Mouse (Mus musculus) liver, embryonic 11.5 days (tissue): ENCODE measurements around the gene Cryba4. TPM values are rescaled to one million over a fixed set of nuclear protein-coding genes. Genes with fewer than 3 reads are reported as not detected.

ENCODE experiments used
- ATAC-seq: fragments of 200-750 bp; cut with Nextera tagmentation; replicated peaks from 2 replicates; pipeline ENCODE4 v1.8.0; 2017; ENCODE audit warnings: moderate number of reproducible peaks, mild to moderate bottlenecking, moderate TSS enrichment, moderate library complexity; ENCODE audit not compliant: low FRiP score
- DNase-seq: peaks from one replicate; pipeline ENCODE4 v3.0.0-alpha.2; 2017; ENCODE audit warnings: low spot score
- H3K27ac ChIP-seq: fragments of 300-500 bp; sonication (generic); 2 replicates; pipeline ENCODE4 v1.5.1; 2014; ENCODE audit warnings: mild to moderate bottlenecking, low read depth, low read length, control low read depth
- H3K27me3 ChIP-seq: fragments of 300-500 bp; sonication (generic); replicated peaks from 2 replicates; pipeline ENCODE4 v1.6.1; 2014; ENCODE audit warnings: low read length, mixed read lengths; ENCODE audit not compliant: control insufficient read depth, insufficient read depth
- H3K36me3 ChIP-seq: fragments of 300-500 bp; sonication (generic); 2 replicates; pipeline ENCODE4 v1.6.1; 2014; ENCODE audit warnings: mild to moderate bottlenecking, low read length, moderate library complexity, mixed read lengths; ENCODE audit not compliant: control insufficient read depth, insufficient read depth
- H3K4me1 ChIP-seq: fragments of 300-500 bp; sonication (generic); replicated peaks from 2 replicates; pipeline ENCODE4 v1.6.1; 2014; ENCODE audit warnings: low read length, mixed read lengths; ENCODE audit not compliant: control insufficient read depth, insufficient read depth
- H3K4me2 ChIP-seq: fragments of 300-500 bp; sonication (generic); 2 replicates; pipeline ENCODE4 v1.6.1; 2014; ENCODE audit warnings: mild to moderate bottlenecking, control low read depth, moderate library complexity
- H3K4me3 ChIP-seq: fragments of 300-500 bp; sonication (generic); 2 replicates; pipeline ENCODE4 v1.5.1; 2014; ENCODE audit warnings: low read depth, low read length, control low read depth
- H3K9ac ChIP-seq: fragments of 300-500 bp; sonication (generic); 2 replicates; pipeline ENCODE4 v1.6.1; 2014; ENCODE audit warnings: low read depth, low read length, control low read depth
- H3K9me3 ChIP-seq: fragments of 300-500 bp; sonication (generic); 2 replicates; pipeline ENCODE4 v1.6.1; 2016; ENCODE audit warnings: low read length, inconsistent platforms, mixed read lengths; ENCODE audit not compliant: control insufficient read depth
- WGBS: fragments of 180-500 bp; shearing (Covaris S2); extraction: QIAGEN DNeasy Blood & Tissue Kit; methylation state at CpG from one replicate; pipeline ENCODE4 v1.1.7; 2014; 5-methylcytosine and 5-hydroxymethylcytosine counted together
- polyA plus RNA-seq: library from polyadenylated mRNA; unstranded; fragments of >200 nt; fragmentation: Nextera tagmentation; extraction: Ambion mirVana; gene quantifications from 2 replicates; pipeline ENCODE4 v1.2.1, GENCODE M21; 2014

Gene Cryba4
- polyA plus RNA-seq, 1 experiment from 2014 or later, result 1.3 TPM

DNA sequence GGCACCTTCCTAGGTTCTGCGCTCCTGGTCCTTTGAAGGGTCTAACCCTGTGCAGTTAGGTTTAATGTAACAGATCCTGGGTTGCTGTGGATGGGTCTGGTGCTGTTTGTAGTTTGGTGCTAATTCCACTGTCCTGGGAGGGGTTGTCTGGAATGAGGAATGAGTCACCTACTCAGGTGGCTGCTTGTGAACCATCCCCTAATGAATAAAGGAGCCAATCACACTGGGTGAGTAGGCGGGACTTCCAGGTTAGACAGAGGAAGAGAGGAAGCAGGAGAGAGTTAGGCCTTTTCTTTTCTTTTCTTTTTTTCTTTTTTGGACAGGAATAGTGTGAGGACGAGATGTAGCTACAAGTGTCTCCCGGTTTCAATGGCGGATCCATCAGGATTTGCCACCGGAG lies 52.7 kb downstream of the Cryba4 start:
- Histone ChIP-seq H3K36me3 (no peaks in the 10 kb centered on the region), H3K27me3 (no peaks in the 10 kb centered on the region), H3K27ac (no peak overlapping the region), H3K4me3 (no peak overlapping the region), H3K9ac (no peak overlapping the region), H3K4me1 (no peaks in the 10 kb centered on the region), H3K9me3 (no peaks in the 10 kb centered on the region), H3K4me2 (no peak overlapping the region)
- 85% methylated on average over 6 of the region's 6 CpGs for WGBS
- ATAC-seq, result no peak
- DNase-seq, result no peak

Other genes starting within 250 kb of the Cryba4 start
- 0.31 and 0.45 TPM in 2 replicates for gene Crybb1, start 3.3 kb upstream of the Cryba4 start, polyA plus RNA-seq
- gene Tpst2, start 24.2 kb upstream of the Cryba4 start, polyA plus RNA-seq, result 66.0 and 66.7 TPM in 2 replicates
- 24.5 and 30.5 TPM in 2 replicates for gene Tfip11, start 73.8 kb upstream of the Cryba4 start, polyA plus RNA-seq
- 35.3 and 36.5 TPM in 2 replicates for gene Srrd, start 90.5 kb upstream of the Cryba4 start, polyA plus RNA-seq
- 25.5 and 32.2 TPM in 2 replicates for gene Hps4, start 90.6 kb upstream of the Cryba4 start, polyA plus RNA-seq
- gene Gm6583, start 103.5 kb upstream of the Cryba4 start, polyA plus RNA-seq, result 0.29 and 0.36 TPM in 2 replicates
- 2.6 and 3.7 TPM in 2 replicates for gene Asphd2, start 142.3 kb upstream of the Cryba4 start, polyA plus RNA-seq
- not detected in 2 replicates for gene Gm6588, start 196.9 kb upstream of the Cryba4 start, polyA plus RNA-seq